Mouse (Mus musculus) CD4-positive, CD25-positive, alpha-beta regulatory T cell, adult 9 weeks (primary cell): ENCODE data around the gene Teddm1b. TPM values are rescaled to one million over a fixed set of nuclear protein-coding genes. Genes with fewer than 3 reads are reported as not detected.

Experiments used
- polyA plus RNA-seq: library from polyadenylated mRNA; unstranded; fragments of 100-300 nt; shearing (Covaris generic); gene quantifications from one replicate; pipeline ENCODE4 v1.2.1, GENCODE M21; 2017

The Teddm1b gene
- polyA plus RNA-seq = 0.20 TPM

GRCm38 (mm10) chr1:153874045-153874444 lies at the start of gene Teddm1b:
Teddm1b (plus strand) TSS chr1:153874345.

GRCm38 (mm10) chr1:153844042-153844441 lies 30.1 kb upstream of the Teddm1b start, which contains the start of gene Rgsl1:
Rgsl1 (minus strand) TSS chr1:153844142.

DNA sequence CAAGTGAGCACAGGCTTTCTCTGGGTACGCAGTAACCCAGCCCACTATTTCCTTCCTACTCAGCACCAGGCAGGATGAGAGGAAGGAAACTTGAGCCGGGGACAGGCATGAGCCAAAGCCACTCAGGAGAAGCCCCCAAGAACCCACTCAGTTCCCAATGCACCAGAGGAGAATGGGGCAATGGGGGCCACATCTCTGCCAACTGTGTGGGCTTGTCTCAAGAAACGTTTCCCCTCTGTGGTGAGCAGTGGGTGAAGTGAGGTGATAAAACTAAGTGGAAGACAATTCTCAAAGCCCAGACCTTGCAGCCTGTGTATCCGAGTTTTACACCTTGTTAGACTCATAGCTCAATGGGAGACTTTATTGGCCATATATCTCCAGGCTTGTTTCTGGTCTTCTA lies 17.3 kb downstream of the Teddm1b start, which contains the start of gene Teddm1a:
Gene Teddm1a (plus strand): TSS at position 301 of the 400 bp plus-strand sequence.

GRCm38 (mm10) chr1:153899731-153900380 lies 25.7 kb downstream of the Teddm1b start, which contains the start of the genes Glul and Teddm2:
Glul (plus strand) TSS chr1:153899944.
Teddm2 (minus strand) TSS chr1:153900228.

Other genes starting within 250 kb of the Teddm1b start
- 0.14 TPM for gene Rgs8, start 221.3 kb upstream of the Teddm1b start, polyA plus RNA-seq
- 44.4 TPM for gene Rgs16, start 134.0 kb upstream of the Teddm1b start, polyA plus RNA-seq
- 36.3 TPM for gene Rnasel, start 124.9 kb upstream of the Teddm1b start, polyA plus RNA-seq
- gene Rgsl1, start 30.2 kb upstream of the Teddm1b start, polyA plus RNA-seq = not detected
- not detected for gene Teddm1a, start 17.4 kb downstream of the Teddm1b start, polyA plus RNA-seq
- 29.7 TPM for gene Glul, start 25.6 kb downstream of the Teddm1b start, polyA plus RNA-seq
- 0.30 TPM for gene Teddm2, start 25.9 kb downstream of the Teddm1b start, polyA plus RNA-seq